Mouse (Mus musculus): ENCODE measurements around the gene Unc93a2. TPM values are rescaled to one million over a fixed set of nuclear protein-coding genes. Genes with fewer than 3 reads are reported as not detected.
A peak's percentile ranks its signal among the peaks of the same experiment; 100 is the strongest.
"Not testable (repeated sequence)": the region's sequence is repeated elsewhere in the genome, so short reads cannot be mapped to it uniquely, and the experiment has no call there.

Gene Unc93a2
- not detected in 2 replicates for polyA plus RNA-seq (2014; fragmentation: Nextera tagmentation; extraction: Ambion mirVana)

- WGBS: 81% methylated on average over 3 of the region's 3 CpGs
- H3K4me3 ChIP-seq (replicated peaks; ENCODE audit: low read length); H3K4me2 ChIP-seq (replicated peaks); H3K9ac ChIP-seq; H3K27ac ChIP-seq; H3K4me1 ChIP-seq (replicated peaks; ENCODE audit: control insufficient read depth, insufficient read depth, low read length); DNase-seq (ENCODE audit: low spot score); H3K27me3 ChIP-seq (ENCODE audit: control insufficient read depth, insufficient read depth, low read length); H3K9me3 ChIP-seq (ENCODE audit: control insufficient read depth, low read length); H3K36me3 ChIP-seq (replicated peaks; ENCODE audit: control insufficient read depth, insufficient read depth); ATAC-seq (ENCODE audit: low FRiP score): not testable (repeated sequence)
Observed at GRCm38 (mm10) chr17:7385364-7385763, at the start of gene Unc93a2. Unc93a2 (minus strand) TSS chr17:7385464.

GRCm38 (mm10) chr17:7434121-7434520 lies 48.9 kb upstream of the Unc93a2 start:
- not testable (repeated sequence) for H3K27ac ChIP-seq; H3K9ac ChIP-seq; H3K27me3 ChIP-seq (ENCODE audit: control insufficient read depth, insufficient read depth, low read length); H3K9me3 ChIP-seq (ENCODE audit: control insufficient read depth, low read length); H3K36me3 ChIP-seq (replicated peaks; ENCODE audit: control insufficient read depth, insufficient read depth); H3K4me1 ChIP-seq (replicated peaks; ENCODE audit: control insufficient read depth, insufficient read depth, low read length); DNase-seq (ENCODE audit: low spot score); ATAC-seq (ENCODE audit: low FRiP score); H3K4me2 ChIP-seq (replicated peaks); H3K4me3 ChIP-seq (replicated peaks; ENCODE audit: low read length)
- 86% methylated on average over 4 of the region's 4 CpGs for WGBS

GRCm38 (mm10) chr17:7430210-7430631 lies 45.0 kb upstream of the Unc93a2 start:
- not testable (repeated sequence) for H3K36me3 ChIP-seq (replicated peaks; ENCODE audit: control insufficient read depth, insufficient read depth); H3K4me2 ChIP-seq (replicated peaks); H3K4me3 ChIP-seq (replicated peaks; ENCODE audit: low read length); H3K27me3 ChIP-seq (ENCODE audit: control insufficient read depth, insufficient read depth, low read length); H3K9me3 ChIP-seq (ENCODE audit: control insufficient read depth, low read length); DNase-seq (ENCODE audit: low spot score); H3K4me1 ChIP-seq (replicated peaks; ENCODE audit: control insufficient read depth, insufficient read depth, low read length); H3K9ac ChIP-seq; H3K27ac ChIP-seq; ATAC-seq (ENCODE audit: low FRiP score)
- 82% methylated on average over 4 of the region's 4 CpGs for WGBS

GRCm38 (mm10) chr17:7420191-7420973 lies 35.1 kb upstream of the Unc93a2 start:
- ATAC-seq (ENCODE audit: low FRiP score): peak; percentile 91
- not testable (repeated sequence) for H3K4me3 ChIP-seq (replicated peaks; ENCODE audit: low read length); H3K4me2 ChIP-seq (replicated peaks); H3K27me3 ChIP-seq (ENCODE audit: control insufficient read depth, insufficient read depth, low read length); DNase-seq (ENCODE audit: low spot score); H3K27ac ChIP-seq; H3K36me3 ChIP-seq (replicated peaks; ENCODE audit: control insufficient read depth, insufficient read depth); H3K4me1 ChIP-seq (replicated peaks; ENCODE audit: control insufficient read depth, insufficient read depth, low read length); H3K9me3 ChIP-seq (ENCODE audit: control insufficient read depth, low read length); H3K9ac ChIP-seq
- WGBS: 28% methylated on average over 3 of the region's 3 CpGs

GRCm38 (mm10) chr17:7414601-7415310 lies 29.5 kb upstream of the Unc93a2 start:
- H3K36me3 ChIP-seq (replicated peaks; ENCODE audit: control insufficient read depth, insufficient read depth); H3K4me2 ChIP-seq (replicated peaks); H3K4me3 ChIP-seq (replicated peaks; ENCODE audit: low read length); H3K27me3 ChIP-seq (ENCODE audit: control insufficient read depth, insufficient read depth, low read length); H3K4me1 ChIP-seq (replicated peaks; ENCODE audit: control insufficient read depth, insufficient read depth, low read length); DNase-seq (ENCODE audit: low spot score); H3K9ac ChIP-seq; H3K27ac ChIP-seq; H3K9me3 ChIP-seq (ENCODE audit: control insufficient read depth, low read length); ATAC-seq (ENCODE audit: low FRiP score): not testable (repeated sequence)
- WGBS: 83% methylated on average over 7 of the region's 9 CpGs

GRCm38 (mm10) chr17:7413336-7413735 lies 28.1 kb upstream of the Unc93a2 start:
- not testable (repeated sequence) for H3K27ac ChIP-seq

GRCm38 (mm10) chr17:7399770-7400169 lies 14.5 kb upstream of the Unc93a2 start:
- WGBS: 78% methylated on average over 6 of the region's 6 CpGs
- H3K27ac ChIP-seq; H3K36me3 ChIP-seq (replicated peaks; ENCODE audit: control insufficient read depth, insufficient read depth); ATAC-seq (ENCODE audit: low FRiP score); H3K9ac ChIP-seq; H3K4me2 ChIP-seq (replicated peaks); DNase-seq (ENCODE audit: low spot score); H3K27me3 ChIP-seq (ENCODE audit: control insufficient read depth, insufficient read depth, low read length); H3K4me3 ChIP-seq (replicated peaks; ENCODE audit: low read length); H3K4me1 ChIP-seq (replicated peaks; ENCODE audit: control insufficient read depth, insufficient read depth, low read length); H3K9me3 ChIP-seq (ENCODE audit: control insufficient read depth, low read length): not testable (repeated sequence)

More at GRCm38 (mm10) chr17:7413336-7413735, 28.1 kb upstream of the Unc93a2 start:
- not testable (repeated sequence) for H3K27me3 ChIP-seq (ENCODE audit: control insufficient read depth, insufficient read depth, low read length); ATAC-seq (ENCODE audit: low FRiP score); DNase-seq (ENCODE audit: low spot score); H3K36me3 ChIP-seq (replicated peaks; ENCODE audit: control insufficient read depth, insufficient read depth); H3K9ac ChIP-seq; H3K4me3 ChIP-seq (replicated peaks; ENCODE audit: low read length); H3K9me3 ChIP-seq (ENCODE audit: control insufficient read depth, low read length); H3K4me1 ChIP-seq (replicated peaks; ENCODE audit: control insufficient read depth, insufficient read depth, low read length); H3K4me2 ChIP-seq (replicated peaks)
- WGBS: 83% methylated on average over 8 of the region's 8 CpGs

- H3K4me2 ChIP-seq (replicated peaks); H3K36me3 ChIP-seq (replicated peaks; ENCODE audit: control insufficient read depth, insufficient read depth); H3K9me3 ChIP-seq (ENCODE audit: control insufficient read depth, low read length); H3K9ac ChIP-seq; H3K4me1 ChIP-seq (replicated peaks; ENCODE audit: control insufficient read depth, insufficient read depth, low read length); H3K27me3 ChIP-seq (ENCODE audit: control insufficient read depth, insufficient read depth, low read length); ATAC-seq (ENCODE audit: low FRiP score); H3K4me3 ChIP-seq (replicated peaks; ENCODE audit: low read length); H3K27ac ChIP-seq; DNase-seq (ENCODE audit: low spot score): not testable (repeated sequence)
- WGBS: 88% methylated on average over 6 of the region's 6 CpGs
Observed at GRCm38 (mm10) chr17:7398198-7398847, 13.1 kb upstream of the Unc93a2 start.

- H3K9me3 ChIP-seq (ENCODE audit: control insufficient read depth, low read length); H3K4me1 ChIP-seq (replicated peaks; ENCODE audit: control insufficient read depth, insufficient read depth, low read length); H3K36me3 ChIP-seq (replicated peaks; ENCODE audit: control insufficient read depth, insufficient read depth); DNase-seq (ENCODE audit: low spot score); ATAC-seq (ENCODE audit: low FRiP score); H3K27me3 ChIP-seq (ENCODE audit: control insufficient read depth, insufficient read depth, low read length); H3K4me2 ChIP-seq (replicated peaks); H3K9ac ChIP-seq; H3K27ac ChIP-seq; H3K4me3 ChIP-seq (replicated peaks; ENCODE audit: low read length): not testable (repeated sequence)
- 94% methylated on average over 10 of the region's 13 CpGs for WGBS
Observed at GRCm38 (mm10) chr17:7397079-7397478, 11.8 kb upstream of the Unc93a2 start.
